Mouse (Mus musculus) mature B cell (primary cell): ENCODE data around the gene Cables2.

ENCODE experiments used
- in situ Hi-C: fragments of 300-500 bp; cut with MboI; formaldehyde crosslinking; loops from 2 replicates; pipeline ENCODE4 v1.14.3; 2019

Gene Cables2

GRCm38 (mm10) chr2:180273394-180274244 lies at the start of gene Cables2:
Gene Cables2, minus strand, starts transcription at chr2:180273496.
- in situ Hi-C loops: loop anchor here (5.0 kb wide), 1 partner anchor 74 kb away; no protein-coding TSS in a partner anchor

GRCm38 (mm10) chr2:180322674-180323355 lies 49.5 kb upstream of the Cables2 start:
- in situ Hi-C loops: no loop called here

- in situ Hi-C loops: no loop called here
Measured at GRCm38 (mm10) chr2:180320216-180320615, 46.9 kb upstream of the Cables2 start.

- in situ Hi-C loops: no loop called here
Measured at GRCm38 (mm10) chr2:180317591-180317990, 44.3 kb upstream of the Cables2 start.

GRCm38 (mm10) chr2:180314292-180314691 lies 41.0 kb upstream of the Cables2 start:
- in situ Hi-C loops: no loop called here

- in situ Hi-C loops: no loop called here
Measured at GRCm38 (mm10) chr2:180311147-180311546, 37.9 kb upstream of the Cables2 start.

GRCm38 (mm10) chr2:180307680-180308079 lies 34.4 kb upstream of the Cables2 start:
- in situ Hi-C loops: no loop called here

- in situ Hi-C loops: no loop called here
Measured at GRCm38 (mm10) chr2:180306423-180307168, 33.3 kb upstream of the Cables2 start.

- in situ Hi-C loops: no loop called here
Measured at GRCm38 (mm10) chr2:180306009-180306408, 32.7 kb upstream of the Cables2 start.

- in situ Hi-C loops: no loop called here
Measured at GRCm38 (mm10) chr2:180305490-180305889, 32.2 kb upstream of the Cables2 start.

- in situ Hi-C loops: no loop called here
Measured at GRCm38 (mm10) chr2:180304554-180304953, 31.3 kb upstream of the Cables2 start.

- in situ Hi-C loops: no loop called here
Measured at GRCm38 (mm10) chr2:180303468-180303867, 30.2 kb upstream of the Cables2 start.

- in situ Hi-C loops: no loop called here
Measured at GRCm38 (mm10) chr2:180302201-180302600, 28.9 kb upstream of the Cables2 start.

- in situ Hi-C loops: no loop called here
Measured at GRCm38 (mm10) chr2:180300771-180301170, 27.5 kb upstream of the Cables2 start.

GRCm38 (mm10) chr2:180300252-180300651 lies 27.0 kb upstream of the Cables2 start:
- in situ Hi-C loops: no loop called here

- in situ Hi-C loops: no loop called here
Measured at GRCm38 (mm10) chr2:180292906-180293305, 19.6 kb upstream of the Cables2 start.

GRCm38 (mm10) chr2:180292026-180292425 lies 18.7 kb upstream of the Cables2 start:
- in situ Hi-C loops: no loop called here

- in situ Hi-C loops: no loop called here
Measured at GRCm38 (mm10) chr2:180291566-180291965, 18.3 kb upstream of the Cables2 start.

GRCm38 (mm10) chr2:180290503-180290902 lies 17.2 kb upstream of the Cables2 start:
- in situ Hi-C loops: no loop called here

GRCm38 (mm10) chr2:180289440-180290108 lies 16.3 kb upstream of the Cables2 start, which contains the start of gene Rbbp8nl:
Gene Rbbp8nl, minus strand, starts transcription at chr2:180289879.
- in situ Hi-C loops: no loop called here

- in situ Hi-C loops: no loop called here
Measured at GRCm38 (mm10) chr2:180288966-180289365, 15.7 kb upstream of the Cables2 start.

- in situ Hi-C loops: no loop called here
Measured at GRCm38 (mm10) chr2:180279321-180279720, 6.0 kb upstream of the Cables2 start.
